Mouse (Mus musculus) thymus, postnatal 0 days (tissue): ENCODE results near the gene Foxf2. TPM values are rescaled to one million over a fixed set of nuclear protein-coding genes. Genes with fewer than 3 reads are reported as not detected.

Experiments
- microRNA-seq: library from miRNA; unstranded; fragments of <30 nt; microRNA quantifications from one replicate; pipeline ENCODE4, GENCODE M21; 2016; ENCODE audit warnings: borderline number of aligned reads
- polyA plus RNA-seq: library from polyadenylated mRNA; unstranded; fragments of >200 nt; fragmentation: Nextera tagmentation; extraction: Ambion mirVana; gene quantifications from 2 replicates; pipeline ENCODE4 v1.2.1, GENCODE M21; 2015

Foxf2 gene
- polyA plus RNA-seq, 1 experiment from 2014 or later: not detected

Small RNA genes lying within 50 kb of the gene (microRNA-seq; reads per million reads assigned to microRNA genes)
- not detected for gene Gm27516

Other genes with a start within 250 kb of the Foxf2 start
- gene Foxq1, start 69.7 kb upstream of the Foxf2 start, polyA plus RNA-seq: 0.15 and 0.21 TPM in 2 replicates
- gene A530084C06Rik, start 66.5 kb upstream of the Foxf2 start, polyA plus RNA-seq: not detected in 2 replicates
- 0.75 TPM in 2 replicates for gene Foxc1, start 180.8 kb downstream of the Foxf2 start, polyA plus RNA-seq